In the genomic region with DNA sequence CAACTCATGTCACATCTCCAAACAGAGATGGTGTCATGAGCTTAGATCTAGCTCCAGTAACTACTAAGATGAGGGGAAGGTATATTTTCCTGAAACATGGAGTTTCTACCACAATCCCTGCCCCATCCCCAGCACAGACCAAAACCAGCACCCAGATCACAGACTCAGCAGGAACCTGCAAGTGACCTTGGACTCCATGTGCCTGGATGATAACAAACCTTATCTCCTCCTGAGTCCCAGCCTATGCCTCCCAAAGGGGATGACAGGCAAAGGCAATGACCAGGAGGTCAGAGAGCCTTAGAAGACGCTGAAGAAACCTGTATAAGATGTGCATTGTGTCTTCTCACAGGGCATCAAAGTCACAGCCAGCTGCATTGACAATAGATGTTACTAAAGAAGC, we compare ENCODE assay signal across 36 mouse cellular contexts. TPM values are rescaled to one million over a fixed set of nuclear protein-coding genes. Genes with fewer than 3 reads are reported as not detected.
"Had no signal": no experiment of that assay in that cellular context is flagged by ENCODE, and none has a peak within 500 bp of the region (broad histone marks: within the 10 kb centered on the region; RNA-seq: fewer than 3 reads in every experiment).

No protein-coding gene starts in this region.

- H3K27ac ChIP-seq: hindbrain, embryonic 13.5 days; hindbrain, embryonic 15.5 days; hindbrain, postnatal 0 days; layer of hippocampus, adult 2 months; left cerebral cortex, adult 2 months; limb, embryonic 10.5 days; limb, embryonic 12.5 days; liver, embryonic 13.5 days had no signal

- H3K4me2 ChIP-seq: heart, embryonic 12.5 days; hindbrain, embryonic 13.5 days; hindbrain, embryonic 15.5 days; limb, embryonic 12.5 days; liver, embryonic 11.5 days; liver, embryonic 13.5 days had no signal

- H3K4me3 ChIP-seq: heart, embryonic 12.5 days; hindbrain, embryonic 13.5 days; hindbrain, embryonic 15.5 days; layer of hippocampus, adult 2 months; left cerebral cortex, adult 2 months; limb, embryonic 10.5 days; limb, embryonic 12.5 days; liver, embryonic 13.5 days had no signal

- H3K27me3 ChIP-seq: hindbrain, embryonic 13.5 days; hindbrain, embryonic 15.5 days had no signal

- DNase-seq: gastrocnemius, postnatal 14 days; gastrocnemius, postnatal 36 days; heart, adult 18-20 months; heart, postnatal 10 days; kidney, adult 18-20 months; kidney, adult 8-10 months; kidney, postnatal 10 days; kidney, postnatal 25 days; kidney, postnatal 4 days; liver; liver, embryonic 13.5 days had no signal

- H3K9me3 ChIP-seq: heart, embryonic 12.5 days; hindbrain, embryonic 13.5 days; hindbrain, embryonic 15.5 days; limb, embryonic 10.5 days; limb, embryonic 12.5 days; liver, embryonic 13.5 days had no signal

- H3K4me1 ChIP-seq: heart, embryonic 12.5 days; hindbrain, embryonic 13.5 days; hindbrain, embryonic 15.5 days; limb, embryonic 10.5 days; limb, embryonic 12.5 days; liver, embryonic 13.5 days had no signal

- H3K9ac ChIP-seq: heart, embryonic 12.5 days; hindbrain, embryonic 13.5 days; hindbrain, embryonic 15.5 days; limb, embryonic 12.5 days; liver, embryonic 13.5 days had no signal

- H3K36me3 ChIP-seq: heart, embryonic 12.5 days; hindbrain, embryonic 13.5 days; hindbrain, embryonic 15.5 days; limb, embryonic 10.5 days; limb, embryonic 12.5 days; liver, embryonic 13.5 days had no signal

- ATAC-seq: forebrain, embryonic 16.5 days; hindbrain, postnatal 0 days had no signal

RNA-seq across cellular contexts. Expression of gene Btnl6, which starts 1.8 kb away (rescaled TPM):
- total RNA-seq: gastrocnemius, adult 18-20 months; gastrocnemius, adult 8-10 months; gastrocnemius, postnatal 14 days; gastrocnemius, postnatal 36 days; heart, adult 18-20 months; heart, postnatal 10 days; heart, postnatal 25 days; hematopoietic stem cell, adult 5-6 weeks; hindbrain, postnatal 0 days; layer of hippocampus, adult 2 months; layer of hippocampus, postnatal 10 days; layer of hippocampus, postnatal 25 days; left cerebral cortex, adult 2 months; left cerebral cortex, postnatal 14 days; left cerebral cortex, postnatal 36 days had no signal
- polyA plus RNA-seq: forebrain, embryonic 16.5 days; frontal cortex, adult 2 months; gonadal fat pad, adult 2 months; heart, embryonic 12.5 days; heart, embryonic 14.5 days; hindbrain, embryonic 11.5 days; hindbrain, embryonic 13.5 days; hindbrain, embryonic 15.5 days; kidney, embryonic 14.5 days; kidney, embryonic 16.5 days; limb, embryonic 10.5 days; limb, embryonic 12.5 days; limb, embryonic 14.5 days; liver, embryonic 11.5 days; liver, embryonic 13.5 days had no signal

RNA-seq across cellular contexts. Expression of gene Btnl4, which starts 41.9 kb away (rescaled TPM):
- total RNA-seq: gastrocnemius, adult 18-20 months; gastrocnemius, adult 8-10 months; gastrocnemius, postnatal 14 days; gastrocnemius, postnatal 36 days; heart, adult 18-20 months; heart, postnatal 10 days; heart, postnatal 25 days; hematopoietic stem cell, adult 5-6 weeks; hindbrain, postnatal 0 days; layer of hippocampus, adult 2 months; layer of hippocampus, postnatal 10 days; layer of hippocampus, postnatal 25 days; left cerebral cortex, adult 2 months; left cerebral cortex, postnatal 14 days; left cerebral cortex, postnatal 36 days had no signal
- polyA plus RNA-seq: forebrain, embryonic 16.5 days; frontal cortex, adult 2 months; gonadal fat pad, adult 2 months; heart, embryonic 12.5 days; heart, embryonic 14.5 days; hindbrain, embryonic 11.5 days; hindbrain, embryonic 13.5 days; hindbrain, embryonic 15.5 days; hindbrain, postnatal 0 days; kidney, embryonic 14.5 days; kidney, embryonic 16.5 days; limb, embryonic 10.5 days; limb, embryonic 12.5 days; limb, embryonic 14.5 days; liver, embryonic 11.5 days; liver, embryonic 13.5 days had no signal
